Mouse (Mus musculus): Measurements from ENCODE around the gene Tmem217. TPM values are rescaled to one million over a fixed set of nuclear protein-coding genes. Genes with fewer than 3 reads are reported as not detected.

Tmem217 gene
- polyA plus RNA-seq, 1 experiment from 2014 or later: not detected

DNA sequence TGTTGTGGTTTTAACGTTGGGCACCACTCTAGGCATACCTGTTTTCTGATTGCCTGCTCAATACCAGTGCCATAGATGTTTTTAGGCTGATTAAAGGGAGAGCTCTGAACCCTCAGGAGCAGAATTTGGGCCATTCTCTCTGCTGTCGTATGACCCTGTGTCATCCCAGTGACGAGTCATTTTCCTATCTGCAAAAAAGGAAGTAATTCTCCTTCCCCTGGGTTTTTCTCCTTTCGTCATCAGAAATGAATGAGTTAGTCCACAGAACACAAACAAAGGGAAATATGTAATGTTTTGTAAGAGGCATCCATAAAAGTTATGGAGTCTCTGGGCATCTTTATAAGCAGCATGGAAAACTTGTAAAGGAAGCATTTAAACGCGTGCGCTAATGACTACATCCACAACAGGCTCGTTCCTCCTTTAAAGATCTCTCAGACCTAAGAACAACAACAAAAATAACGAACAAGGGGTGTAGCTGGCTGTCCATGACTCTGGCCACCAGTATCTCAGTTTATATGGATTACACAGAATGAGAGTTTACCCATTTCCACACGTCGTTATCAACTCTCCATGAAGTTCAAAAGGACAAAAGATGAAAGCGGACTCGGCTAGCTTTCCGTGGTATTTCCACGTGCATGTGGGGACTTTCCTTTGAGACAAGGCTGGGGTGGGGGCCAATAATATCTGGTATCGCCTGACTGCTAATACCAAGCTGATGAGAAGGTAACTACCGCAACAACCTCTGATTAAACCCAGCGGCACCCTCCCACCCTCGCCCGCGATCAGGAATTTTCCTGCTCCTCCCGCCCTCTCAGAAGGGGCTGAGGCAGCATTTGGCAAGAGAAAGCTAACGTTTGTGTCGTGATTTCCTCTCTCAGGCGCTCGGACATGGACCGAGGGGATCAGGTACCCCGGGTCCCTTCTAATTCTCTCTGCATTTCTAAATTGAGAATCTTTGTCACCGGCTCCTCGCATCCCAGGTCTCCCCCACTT lies 62.9 kb downstream of the Tmem217 start:
- TF ChIP-seq CTCF (IDR thresholded peaks at IDR 0.05; ENCODE audit: low read depth): no peak
- Histone ChIP-seq H3K36me3 (ENCODE audit: control insufficient read depth, insufficient read depth) (peaks cover 11% of the 10 kb centered on the region), H3K9me3 (ENCODE audit: control insufficient read depth) (no peaks in the 10 kb centered on the region), H3K27me3 (replicated peaks; ENCODE audit: control insufficient read depth, insufficient read depth, low read length) (no peaks in the 10 kb centered on the region), H3K4me1 (replicated peaks; ENCODE audit: control insufficient read depth, insufficient read depth, low read length) (peaks cover 14% of the 10 kb centered on the region; the same call in 1 of the 2 replicates), H3K4me3 (ENCODE audit: low read depth, low read length) (peak overlapping the region; percentile 96), H3K4me2 (replicated peaks; ENCODE audit: low read depth) (peak overlapping the region; percentile 89), H3K9ac (ENCODE audit: low read depth, low read length) (peak overlapping the region; percentile 59), H3K27ac (ENCODE audit: low read depth, low read length) (peak overlapping the region; percentile 86)
- ATAC-seq: no peak
- 5% methylated on average over 30 of the region's 30 CpGs for WGBS

GRCm38 (mm10) chr17:29488257-29488977 lies 63.8 kb downstream of the Tmem217 start:
- Histone ChIP-seq H3K4me2 (replicated peaks; ENCODE audit: low read depth) (no peak overlapping the region), H3K36me3 (ENCODE audit: control insufficient read depth, insufficient read depth) (peaks cover 3% of the 10 kb centered on the region; the same call in 1 of the 2 replicates), H3K27me3 (replicated peaks; ENCODE audit: control insufficient read depth, insufficient read depth, low read length) (no peaks in the 10 kb centered on the region), H3K4me3 (ENCODE audit: low read depth, low read length) (no peak overlapping the region), H3K4me1 (replicated peaks; ENCODE audit: control insufficient read depth, insufficient read depth, low read length) (peaks cover 14% of the 10 kb centered on the region; the same call in 1 of the 2 replicates), H3K27ac (ENCODE audit: low read depth, low read length) (peak overlapping the region; percentile 22; the same call in 1 of the 2 replicates), H3K9ac (ENCODE audit: low read depth, low read length) (no peak overlapping the region), H3K9me3 (ENCODE audit: control insufficient read depth) (no peaks in the 10 kb centered on the region)
- TF ChIP-seq CTCF (IDR thresholded peaks at IDR 0.05; ENCODE audit: low read depth): no peak
- WGBS: 86% methylated on average over 8 of the region's 8 CpGs
- no peak for ATAC-seq

- Histone ChIP-seq H3K9me3 (ENCODE audit: control insufficient read depth) (0 out of 2 replicates have a peak, but pooled peaks cover 3% of the 10 kb centered on the region), H3K9ac (ENCODE audit: low read depth, low read length) (no peak overlapping the region), H3K4me2 (replicated peaks; ENCODE audit: low read depth) (no peak overlapping the region), H3K27ac (ENCODE audit: low read depth, low read length) (no peak overlapping the region), H3K4me1 (replicated peaks; ENCODE audit: control insufficient read depth, insufficient read depth, low read length) (peaks cover 8% of the 10 kb centered on the region; the same call in 1 of the 2 replicates), H3K27me3 (replicated peaks; ENCODE audit: control insufficient read depth, insufficient read depth, low read length) (no peaks in the 10 kb centered on the region), H3K4me3 (ENCODE audit: low read depth, low read length) (no peak overlapping the region), H3K36me3 (ENCODE audit: control insufficient read depth, insufficient read depth) (no peaks in the 10 kb centered on the region)
- 52% methylated on average over 3 of the region's 3 CpGs for WGBS
- no peak for TF ChIP-seq CTCF (IDR thresholded peaks at IDR 0.05; ENCODE audit: low read depth)
- ATAC-seq: no peak
Observed at GRCm38 (mm10) chr17:29485336-29486233, 66.6 kb downstream of the Tmem217 start.

- H3K9ac ChIP-seq (ENCODE audit: low read depth, low read length): no peak overlapping the region
- H3K36me3 ChIP-seq (ENCODE audit: control insufficient read depth, insufficient read depth): no peaks in the 10 kb centered on the region
- H3K4me2 ChIP-seq (replicated peaks; ENCODE audit: low read depth): no peak overlapping the region
- TF ChIP-seq CTCF (IDR thresholded peaks at IDR 0.05; ENCODE audit: low read depth): peak; percentile 22
- H3K27ac ChIP-seq (ENCODE audit: low read depth, low read length): no peak overlapping the region
- H3K4me1 ChIP-seq (replicated peaks; ENCODE audit: control insufficient read depth, insufficient read depth, low read length): peaks cover 8% of the 10 kb centered on the region; the same call in 1 of the 2 replicates
- H3K9me3 ChIP-seq (ENCODE audit: control insufficient read depth): 0 out of 2 replicates have a peak, but pooled peaks cover 3% of the 10 kb centered on the region
- H3K27me3 ChIP-seq (replicated peaks; ENCODE audit: control insufficient read depth, insufficient read depth, low read length): no peaks in the 10 kb centered on the region
- H3K4me3 ChIP-seq (ENCODE audit: low read depth, low read length): no peak overlapping the region
- 90% methylated on average over 2 of the region's 2 CpGs for WGBS
- no peak for ATAC-seq
Observed at GRCm38 (mm10) chr17:29484431-29484830, 67.8 kb downstream of the Tmem217 start.

DNA sequence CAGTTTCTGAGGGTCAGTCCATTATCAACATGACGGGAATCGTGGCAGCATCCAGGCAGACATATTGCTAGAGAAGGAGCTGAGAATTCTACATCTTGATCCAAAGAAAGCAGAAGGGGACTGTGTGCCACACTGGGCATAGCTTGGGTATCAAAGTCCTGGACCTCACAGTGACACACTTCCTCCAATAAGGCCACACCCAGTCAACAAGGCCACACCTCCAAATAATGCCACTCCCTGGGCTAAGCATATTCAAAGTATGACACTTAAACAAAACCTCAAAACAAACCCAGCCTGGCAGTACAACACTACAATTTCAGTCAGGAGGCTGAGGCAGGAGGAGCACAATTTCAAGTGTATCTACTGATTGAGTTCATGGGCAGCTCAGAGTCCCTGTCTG lies 68.9 kb downstream of the Tmem217 start:
- Histone ChIP-seq H3K9me3 (ENCODE audit: control insufficient read depth) (0 out of 2 replicates have a peak, but pooled peaks cover 3% of the 10 kb centered on the region), H3K4me3 (ENCODE audit: low read depth, low read length) (no peak overlapping the region), H3K4me2 (replicated peaks; ENCODE audit: low read depth) (no peak overlapping the region), H3K4me1 (replicated peaks; ENCODE audit: control insufficient read depth, insufficient read depth, low read length) (no peaks in the 10 kb centered on the region), H3K27me3 (replicated peaks; ENCODE audit: control insufficient read depth, insufficient read depth, low read length) (no peaks in the 10 kb centered on the region), H3K9ac (ENCODE audit: low read depth, low read length) (no peak overlapping the region), H3K36me3 (ENCODE audit: control insufficient read depth, insufficient read depth) (no peaks in the 10 kb centered on the region), H3K27ac (ENCODE audit: low read depth, low read length) (no peak overlapping the region)
- no peak for TF ChIP-seq CTCF (IDR thresholded peaks at IDR 0.05; ENCODE audit: low read depth)
- ATAC-seq: peak; percentile 68; the same call in 1 of the 2 replicates
- 96% methylated on average over 2 of the region's 2 CpGs for WGBS
